Mouse (Mus musculus): ENCODE results near the gene Rln3.
"Not testable (repeated sequence)": the region's sequence is repeated elsewhere in the genome, so short reads cannot be mapped to it uniquely, and the experiment has no call there.

Rln3 gene

DNA sequence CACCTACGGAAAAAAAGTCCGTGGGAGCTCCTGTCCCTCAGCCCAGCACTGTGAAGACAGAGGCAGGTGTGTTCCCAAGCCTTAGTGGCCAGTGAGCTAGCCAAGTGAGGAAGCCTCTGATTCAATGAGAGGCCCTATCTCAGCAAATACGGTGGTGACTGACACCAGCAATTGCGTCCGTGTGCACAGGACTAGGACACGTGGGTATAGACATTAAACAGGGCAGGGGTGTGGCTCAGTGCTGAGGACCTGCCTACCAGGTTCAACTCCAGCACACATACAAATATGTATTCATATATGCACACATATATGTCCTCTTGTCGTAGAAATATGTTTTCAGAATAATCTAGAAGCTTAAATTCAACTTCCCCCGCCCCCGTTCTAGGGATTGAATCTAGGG is 25.1 kb downstream of the Rln3 start:
- no peak for DNase-seq (ENCODE audit: low spot score)

DNA sequence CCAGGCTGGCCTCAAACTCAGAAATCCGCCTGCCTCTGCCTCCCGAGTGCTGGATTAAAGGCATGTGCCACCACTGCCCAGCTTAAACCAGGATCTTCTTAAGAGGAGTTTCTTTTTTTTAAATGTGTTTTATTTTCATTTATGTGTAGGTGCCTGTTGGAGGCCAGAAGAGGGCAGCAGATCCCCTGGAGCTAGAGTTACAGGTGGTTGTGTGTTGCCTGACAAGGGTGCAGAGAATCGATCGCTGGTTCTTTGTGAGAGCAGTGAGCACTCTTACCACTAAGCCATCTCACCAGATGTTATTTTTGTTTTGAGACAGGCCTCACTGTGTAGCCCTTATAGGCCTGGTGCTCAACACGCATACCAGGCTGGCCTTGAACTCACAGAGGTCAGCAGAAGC is 29.0 kb downstream of the Rln3 start:
- DNase-seq (ENCODE audit: low spot score) = no peak

DNA sequence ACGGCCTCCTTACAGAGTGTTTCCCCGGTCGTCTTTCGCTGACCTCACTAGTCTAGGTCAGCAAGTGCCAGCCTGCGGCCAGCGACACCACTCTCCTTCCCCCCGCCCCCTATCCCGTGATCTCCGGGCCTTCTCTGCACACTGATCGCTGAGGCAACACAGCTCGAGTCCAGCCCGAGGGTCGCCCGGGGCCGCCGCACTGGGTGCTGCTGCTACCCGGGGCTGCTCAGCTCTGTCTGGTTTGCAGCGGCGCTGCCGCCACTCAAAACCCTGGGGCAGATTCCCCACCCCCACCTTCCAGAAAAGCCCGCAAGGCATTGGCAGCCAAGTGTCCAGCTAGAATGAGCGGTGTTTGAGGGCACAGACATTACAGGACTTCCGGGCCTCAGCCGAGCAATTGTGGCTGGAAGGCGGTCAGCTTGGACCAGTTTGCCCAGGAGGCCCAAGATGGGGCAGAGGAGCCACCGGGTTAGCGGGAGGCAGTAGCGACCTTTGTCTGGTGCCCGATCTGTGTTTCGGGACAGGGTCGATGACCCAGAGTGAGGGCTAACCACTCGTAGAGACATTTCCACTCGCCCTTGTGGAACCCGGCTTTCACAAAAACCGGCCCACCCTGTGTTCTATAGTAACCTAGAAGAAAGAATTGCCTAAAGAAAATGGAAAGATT is 32.2 kb downstream of the Rln3 start:
- no peak for DNase-seq (ENCODE audit: low spot score)

GRCm38 (mm10) chr8:84011705-84012498 is 32.9 kb downstream of the Rln3 start, which contains the start of gene 2210011C24Rik:
TSS of gene 2210011C24Rik (minus strand) at chr8:84012171.
- DNase-seq (ENCODE audit: low spot score) = no peak

DNA sequence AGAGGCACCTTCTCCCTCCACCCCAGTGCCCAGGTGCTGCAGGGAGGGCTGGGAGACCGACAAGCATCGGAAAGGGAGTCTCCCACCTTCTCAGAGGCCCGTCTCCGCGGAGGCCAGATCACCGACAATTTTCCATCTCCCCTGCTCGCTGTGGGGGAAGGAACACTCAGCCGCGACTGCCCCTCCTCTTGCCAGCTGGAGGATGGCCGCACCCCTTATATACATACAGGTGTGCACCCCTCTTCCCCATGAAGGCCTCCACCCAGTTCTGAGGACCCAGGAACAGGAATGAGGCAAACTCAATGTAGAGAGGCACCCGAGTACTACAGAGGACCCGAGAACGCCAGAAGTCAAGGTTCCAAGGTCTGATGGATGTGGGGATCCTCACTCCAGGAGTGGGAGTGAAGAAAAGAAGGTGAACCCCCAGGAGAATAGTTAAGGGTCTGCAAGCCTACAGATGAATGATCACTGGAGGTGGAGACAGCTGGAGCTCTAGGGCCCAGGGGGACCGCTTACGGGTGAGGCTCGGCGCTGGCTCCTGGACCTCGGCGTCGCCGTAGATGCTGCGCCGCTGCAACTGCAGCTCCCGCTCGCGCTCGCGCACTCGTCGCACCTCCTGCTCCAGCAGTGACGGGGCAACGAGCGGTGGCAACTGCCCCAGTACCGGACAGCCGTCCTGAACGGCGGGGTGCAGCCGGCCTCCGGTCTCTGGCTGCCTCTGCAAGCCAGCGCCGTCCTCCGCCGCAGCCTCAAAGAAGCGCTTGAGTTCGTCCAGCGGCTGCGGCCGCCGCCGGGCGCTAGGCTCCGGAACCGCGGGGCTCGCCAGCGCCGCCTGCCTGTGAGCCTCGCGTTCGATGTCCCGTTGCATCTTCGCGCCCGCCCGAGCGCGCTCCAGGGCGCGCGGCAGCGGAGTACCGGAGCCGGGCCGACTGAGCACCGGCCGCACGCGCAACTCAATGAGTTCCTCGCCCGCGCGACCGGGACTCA is 33.9 kb downstream of the Rln3 start:
- no peak for DNase-seq (ENCODE audit: low spot score)

DNA sequence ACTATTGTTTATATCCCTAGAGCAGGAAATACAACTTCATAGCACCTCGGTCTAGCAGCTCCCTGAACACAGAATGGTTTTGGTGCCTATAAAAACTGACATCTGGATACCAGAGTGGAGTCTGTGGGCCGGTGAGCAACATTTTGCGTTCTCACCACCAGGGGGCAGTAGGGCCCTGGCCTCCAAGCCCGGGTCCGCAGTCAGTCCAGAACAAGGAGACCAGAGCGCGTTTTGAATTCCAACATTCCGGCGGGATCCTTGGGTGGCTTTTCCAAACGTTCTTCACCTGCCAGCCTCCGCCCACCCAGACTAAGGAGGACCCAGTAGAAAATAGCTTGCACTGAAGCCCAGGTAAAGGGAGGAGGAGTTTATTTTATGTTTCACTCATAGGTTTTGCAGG is 34.9 kb downstream of the Rln3 start:
- peak; percentile 89 for DNase-seq (ENCODE audit: low spot score)

- no peak for DNase-seq (ENCODE audit: low spot score)
These were observed 36.4 kb downstream of the Rln3 start for GRCm38 (mm10) chr8:84008362-84008761.

- not testable (repeated sequence) for DNase-seq (ENCODE audit: low spot score)
These were observed 39.3 kb downstream of the Rln3 start for GRCm38 (mm10) chr8:84005502-84005901.

GRCm38 (mm10) chr8:84004533-84005201 is 40.1 kb downstream of the Rln3 start:
- peak; percentile 78 for DNase-seq (ENCODE audit: low spot score)

DNA sequence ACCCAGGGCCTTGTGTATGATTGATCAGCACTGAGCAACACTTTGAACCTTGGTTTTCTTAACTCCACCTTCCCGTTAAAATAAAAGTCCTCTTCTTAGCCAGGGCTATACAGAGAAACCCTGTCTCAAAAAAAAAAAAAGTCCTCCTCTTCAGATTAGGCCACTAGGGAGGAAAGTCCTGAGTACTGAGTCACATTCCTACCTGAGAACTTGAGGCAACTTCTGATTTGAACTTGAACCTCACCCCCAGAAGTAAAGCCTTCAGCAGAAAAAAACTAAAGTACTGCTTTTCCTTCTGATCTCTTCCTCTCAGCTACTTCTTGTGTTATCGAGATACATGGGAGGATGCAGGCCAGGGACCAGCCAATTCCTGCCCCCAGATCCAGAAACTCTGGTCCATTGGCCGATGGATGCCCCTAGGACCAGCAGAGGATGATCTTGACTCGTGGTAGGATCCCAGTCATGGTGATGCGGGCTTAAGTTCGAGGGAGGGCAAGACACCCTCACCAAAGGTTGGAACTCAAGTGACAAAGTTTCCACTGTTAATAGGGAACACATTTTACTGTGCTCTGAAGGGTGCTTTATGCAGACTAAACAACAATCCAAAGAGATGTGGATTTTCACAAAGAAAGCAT is 41.1 kb downstream of the Rln3 start:
- no peak for DNase-seq (ENCODE audit: low spot score)

DNA sequence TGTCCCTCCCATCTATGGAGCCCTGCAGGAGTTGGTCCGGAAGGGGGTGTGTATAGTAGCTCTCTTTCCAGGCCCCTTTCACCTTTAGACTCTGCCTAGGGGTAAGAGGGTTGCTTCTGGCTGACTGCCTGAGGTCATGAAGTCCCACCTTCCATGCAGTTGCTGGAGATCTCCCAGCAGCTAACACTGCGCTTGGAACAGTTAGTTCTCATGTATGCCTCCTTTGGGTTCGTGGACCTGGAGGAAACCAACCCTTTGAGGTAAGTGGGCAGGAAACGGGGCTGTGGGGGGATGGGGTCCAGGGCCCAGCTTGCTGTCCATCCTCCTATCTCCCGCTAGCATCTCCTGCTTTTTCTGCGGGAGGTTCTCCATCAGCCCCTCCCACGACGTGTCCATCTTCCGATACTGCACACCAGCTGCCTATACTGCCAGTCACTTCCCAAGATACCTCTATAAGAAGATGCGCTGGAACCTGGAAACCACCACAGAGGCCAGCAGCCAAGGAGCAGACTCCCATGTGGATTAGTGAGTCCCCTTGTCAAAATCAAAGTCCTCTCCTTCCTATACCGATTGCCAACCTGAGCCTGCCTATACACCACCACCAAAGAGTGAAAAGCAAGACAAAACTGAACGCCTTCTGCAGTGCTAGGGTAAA is 41.7 kb downstream of the Rln3 start:
- DNase-seq (ENCODE audit: low spot score) = no peak

GRCm38 (mm10) chr8:84001281-84002000 is 43.4 kb downstream of the Rln3 start, which contains the start of gene 1700067K01Rik:
TSS of gene 1700067K01Rik (plus strand) at chr8:84001502.
- DNase-seq (ENCODE audit: low spot score) = no peak

- DNase-seq (ENCODE audit: low spot score) = no peak
These were observed 45.0 kb downstream of the Rln3 start for GRCm38 (mm10) chr8:83999825-84000224.

GRCm38 (mm10) chr8:83999057-83999705 is 45.6 kb downstream of the Rln3 start:
- no peak for DNase-seq (ENCODE audit: low spot score)

- no peak for DNase-seq (ENCODE audit: low spot score)
These were observed 46.4 kb downstream of the Rln3 start for GRCm38 (mm10) chr8:83998231-83999056.

DNA sequence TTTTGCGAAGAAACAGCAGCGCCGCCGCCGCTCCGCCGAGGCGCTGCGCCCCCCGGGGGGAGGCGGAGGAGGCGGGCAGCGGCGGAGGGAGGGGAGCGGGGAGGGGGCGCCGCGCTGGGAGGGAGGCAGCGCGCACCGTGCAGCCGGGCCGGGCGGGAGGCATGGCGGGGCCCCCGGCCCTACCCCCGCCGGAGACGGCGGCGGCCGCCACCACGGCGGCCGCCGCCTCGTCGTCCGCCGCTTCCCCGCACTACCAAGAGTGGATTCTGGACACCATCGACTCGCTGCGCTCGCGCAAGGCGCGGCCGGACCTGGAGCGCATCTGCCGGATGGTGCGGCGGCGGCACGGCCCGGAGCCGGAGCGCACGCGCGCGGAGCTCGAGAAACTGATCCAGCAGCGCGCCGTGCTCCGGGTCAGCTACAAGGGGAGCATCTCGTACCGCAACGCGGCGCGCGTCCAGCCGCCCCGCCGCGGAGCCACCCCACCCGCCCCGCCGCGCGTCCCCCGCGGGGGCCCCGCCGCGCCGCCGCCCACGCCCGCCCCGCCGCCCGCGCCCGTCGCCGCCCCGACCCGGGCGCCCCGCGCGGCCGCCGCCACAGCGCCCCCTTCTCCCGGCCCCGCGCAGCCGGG is 47.2 kb downstream of the Rln3 start, which contains the start of gene Samd1:
Gene Samd1 (plus strand): TSS at position 162 of the 631 bp plus-strand sequence.
- no peak for DNase-seq (ENCODE audit: low spot score)

DNA sequence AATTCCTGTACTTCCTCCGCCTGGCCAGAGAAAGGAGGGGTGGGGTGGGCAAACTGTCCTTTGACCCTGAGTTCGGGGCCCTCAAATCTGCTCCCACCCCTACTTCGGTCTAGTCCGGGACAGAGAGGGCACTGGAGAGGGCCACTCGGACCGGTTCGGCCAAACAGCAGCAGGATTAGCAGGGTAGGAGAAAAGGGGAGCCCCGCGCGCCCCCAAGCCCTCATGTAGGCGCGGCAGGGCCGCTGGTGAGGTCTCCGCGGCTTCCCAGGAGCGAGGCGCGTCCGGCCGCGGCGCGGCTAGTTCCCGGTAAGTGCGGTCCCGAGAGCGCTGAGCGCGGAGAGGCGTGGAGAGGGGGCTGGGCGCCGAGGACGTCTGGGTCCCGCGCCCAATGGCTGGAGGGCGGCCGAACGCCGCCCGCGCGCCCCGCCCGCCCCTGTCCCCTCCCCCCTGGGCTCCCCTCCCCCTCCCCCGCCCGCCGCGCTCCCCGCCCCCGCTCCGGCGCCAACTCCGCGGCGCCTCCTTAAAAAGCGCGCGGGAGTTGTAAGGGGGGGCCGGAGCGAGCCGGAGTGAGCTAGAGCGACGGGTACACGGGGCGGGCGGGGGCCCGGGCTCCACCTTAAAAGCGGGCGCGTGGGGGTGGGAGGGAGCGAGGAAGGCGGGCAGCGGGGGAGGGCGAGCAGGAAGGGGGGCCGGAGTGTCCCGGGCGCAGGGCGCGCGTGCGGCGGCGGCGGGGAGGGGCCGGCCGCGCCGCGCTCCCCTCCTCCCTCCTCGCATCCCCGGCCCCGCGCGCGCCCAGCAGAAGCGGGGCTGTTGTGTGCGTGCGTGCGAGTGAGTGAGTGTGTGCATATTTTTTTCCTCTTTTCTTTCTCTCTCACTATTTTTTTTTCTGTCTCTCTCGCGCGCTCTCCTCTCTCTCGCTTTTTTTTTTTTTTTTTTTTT is 48.0 kb downstream of the Rln3 start:
- peak; percentile 79 for DNase-seq (ENCODE audit: low spot score)

Measured in ovary, postnatal 14 days (tissue).